Mouse (Mus musculus): ENCODE data around the gene Nhlh1.

DNA sequence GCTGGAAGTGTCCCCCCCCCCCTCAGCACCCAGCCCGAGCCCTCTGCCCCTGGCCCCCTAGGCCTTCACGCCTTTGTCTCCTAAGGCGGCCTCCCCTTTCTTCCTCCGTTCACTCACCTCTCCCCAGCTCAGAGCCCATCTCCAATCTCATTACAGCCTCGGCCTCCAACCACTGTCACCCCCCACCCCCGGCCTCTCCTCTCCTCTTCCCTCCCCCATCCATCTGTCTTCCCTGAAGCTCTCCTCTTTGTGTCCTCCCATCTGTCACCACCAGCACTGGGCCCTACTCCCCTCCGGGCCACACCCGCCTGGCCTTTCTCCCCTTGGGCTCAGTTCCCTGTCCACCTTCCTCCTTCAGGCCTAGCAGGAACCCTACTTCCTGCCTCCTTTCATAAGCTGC, 3.8 kb upstream of the Nhlh1 start:
- no peak for TF ChIP-seq GATA1 (IDR thresholded peaks at IDR 0.05; ENCODE audit: borderline replicate concordance, low read length)
- no peak for TF ChIP-seq FLI1 (IDR thresholded peaks at IDR 0.05; ENCODE audit: low read length)

Measured in megakaryocyte, embryonic 14.5 days (primary cell).